Mouse (Mus musculus): ENCODE data around the gene Asnsd1. TPM values are rescaled to one million over a fixed set of nuclear protein-coding genes. Genes with fewer than 3 reads are reported as not detected.

The Asnsd1 gene
- 31.0 and 31.5 TPM in 2 replicates for polyA plus RNA-seq (2012; rRNA removed)

DNA sequence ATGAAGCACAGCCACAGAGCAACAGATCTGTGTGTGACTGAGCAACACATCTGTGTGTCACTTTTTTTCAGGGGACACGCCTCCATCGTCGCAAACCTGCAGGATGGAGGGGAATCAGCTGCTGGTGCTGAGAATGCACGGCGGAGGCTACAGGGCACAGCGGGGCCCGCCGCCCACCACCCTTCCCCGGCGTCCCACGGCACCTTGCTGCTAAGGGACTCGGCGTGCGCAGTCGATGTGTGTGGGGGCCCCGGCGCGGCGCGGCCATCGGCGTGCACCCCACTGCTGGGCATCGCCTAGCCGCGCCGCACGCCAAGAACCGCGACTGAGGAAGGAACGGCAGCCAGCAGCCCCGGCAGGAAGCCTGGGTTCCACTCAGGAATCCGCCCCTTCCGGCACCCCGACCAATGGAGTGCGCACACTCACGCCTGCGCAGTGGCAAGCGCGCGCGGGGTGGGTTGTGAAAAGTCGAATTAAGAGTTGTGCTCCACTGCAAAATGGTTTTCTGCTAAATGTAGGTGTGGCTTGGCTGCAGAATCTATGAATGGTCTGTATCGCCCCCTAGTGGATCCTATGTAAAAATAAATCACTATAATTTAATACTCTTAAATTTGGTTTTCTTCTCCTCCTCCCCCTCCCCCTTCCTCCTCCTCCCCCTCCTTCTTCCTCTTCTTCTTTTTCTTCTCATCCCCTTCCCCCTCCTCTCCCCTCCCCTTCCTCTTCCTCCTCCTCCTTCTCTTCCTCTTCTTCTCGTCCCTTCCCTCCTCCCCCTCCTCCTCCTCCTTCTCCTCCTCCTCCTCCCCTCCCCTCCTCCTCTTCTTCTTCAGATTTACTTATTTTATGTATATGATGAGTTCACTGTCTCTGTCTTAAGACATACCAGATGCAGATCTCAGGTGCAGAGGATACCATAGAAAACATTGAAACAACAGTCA is at the start of gene Asnsd1, which contains the start of the genes Asdurf and Gm28551:
TSS of gene Asnsd1 (minus strand) at position 426 of the 935 bp plus-strand sequence.
TSS of gene Asdurf (minus strand) at position 293 of the 935 bp plus-strand sequence.
TSS of gene Gm28551 (minus strand) at position 341 of the 935 bp plus-strand sequence.

DNA sequence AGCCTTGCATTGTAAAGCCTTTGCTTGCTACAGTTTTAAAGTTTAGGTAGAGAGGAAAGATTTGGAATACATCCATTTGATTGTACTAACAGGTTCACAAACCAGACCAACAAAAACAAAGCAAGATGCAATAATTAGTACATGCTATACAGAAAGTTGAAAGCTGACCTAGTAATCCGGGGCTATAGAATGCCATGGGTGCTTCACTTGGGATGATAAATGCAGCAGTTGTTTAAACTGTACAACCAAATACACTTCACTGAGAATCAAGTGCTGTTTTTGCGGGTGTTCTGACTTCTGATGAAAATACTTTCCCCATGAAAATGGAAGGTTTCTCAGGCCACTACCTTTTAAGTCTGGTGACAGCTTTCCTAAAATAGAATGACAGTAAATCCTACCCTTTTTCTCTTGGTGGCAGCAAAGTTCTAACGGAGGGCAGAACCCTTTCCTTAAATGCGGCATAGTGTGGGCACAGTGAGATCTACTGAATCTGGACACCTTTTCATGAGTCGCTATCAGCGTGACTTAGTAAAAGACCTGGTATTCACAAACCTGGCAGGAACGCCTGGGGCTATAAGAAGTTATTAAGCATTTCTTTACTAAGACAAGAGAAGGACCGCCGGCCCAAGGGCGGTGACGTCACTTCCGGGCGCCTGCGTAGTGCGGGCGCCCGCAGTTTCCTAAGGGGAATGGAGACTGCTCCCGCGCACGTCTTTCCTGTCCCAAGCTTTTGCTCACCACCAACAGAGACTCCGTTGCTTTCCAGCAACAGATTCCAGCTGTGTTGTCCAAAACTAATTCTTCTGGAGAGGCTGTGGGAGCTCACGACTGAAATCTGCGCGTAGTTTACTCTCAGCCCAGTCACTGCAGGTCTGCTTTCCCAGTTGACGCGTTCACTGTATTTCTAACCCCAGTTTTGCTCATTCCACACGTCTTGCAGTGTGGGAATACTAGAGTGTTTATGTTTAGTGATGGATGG is 39.3 kb downstream of the Asnsd1 start, which contains the start of gene Osgepl1:
TSS of gene Osgepl1 (plus strand) at position 636 of the 979 bp plus-strand sequence.

DNA sequence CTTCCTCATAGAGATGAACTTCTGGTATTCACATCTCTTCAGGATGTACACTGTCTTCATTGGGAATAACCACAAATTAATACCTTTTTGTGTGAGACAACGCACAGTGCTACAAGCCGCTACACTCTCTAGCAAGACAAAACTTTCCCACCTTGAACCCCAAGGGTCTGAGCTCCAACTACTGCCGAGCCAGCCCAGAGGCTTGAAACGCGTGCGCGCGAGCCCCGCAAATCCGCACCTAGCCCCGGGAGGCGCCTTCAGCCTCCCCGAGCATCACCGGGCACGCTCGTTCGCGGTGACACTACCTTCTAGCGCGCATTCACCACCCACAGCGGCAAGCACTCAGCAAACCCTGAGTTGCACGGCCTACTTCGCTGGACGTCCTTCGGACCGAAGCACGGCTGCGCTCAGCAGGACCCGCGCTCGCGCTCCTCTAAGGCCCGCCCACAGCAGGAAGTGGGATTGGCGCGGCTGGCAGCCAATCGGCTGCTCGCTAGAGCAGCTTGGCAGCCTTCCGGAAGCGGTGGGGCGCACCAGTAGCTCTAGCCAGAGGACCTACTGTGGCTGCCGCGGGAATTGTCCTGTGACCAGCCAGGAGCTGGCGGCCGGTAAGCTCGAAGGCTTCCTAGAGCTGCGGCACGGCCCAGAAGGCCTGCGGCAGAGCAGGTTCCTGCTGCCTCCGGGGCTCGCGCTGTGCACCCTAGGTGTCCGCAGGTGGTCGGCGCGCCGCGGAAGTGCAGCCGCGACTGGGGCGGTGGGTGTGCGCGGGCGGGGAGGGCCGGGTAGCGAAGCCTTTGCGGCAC is 55.8 kb downstream of the Asnsd1 start, which contains the start of the genes Pms1, Ormdl1 and Gm28778:
TSS of gene Pms1 (minus strand) at position 438 of the 803 bp plus-strand sequence.
TSS of gene Ormdl1 (plus strand) at position 515 of the 803 bp plus-strand sequence.
TSS of gene Gm28778 (plus strand) at position 531 of the 803 bp plus-strand sequence.

Other genes starting within 250 kb of the Asnsd1 start
- 0.27 TPM in 1 of 2 replicates, not detected in the other for gene 1700019A02Rik, start 165.1 kb downstream of the Asnsd1 start, polyA plus RNA-seq (2012; rRNA removed)
- gene Pms1, start 55.7 kb downstream of the Asnsd1 start, polyA plus RNA-seq (2012; rRNA removed) = 5.7 and 7.0 TPM in 2 replicates
- gene Ormdl1, start 55.7 kb downstream of the Asnsd1 start, polyA plus RNA-seq (2012; rRNA removed) = 32.9 and 38.2 TPM in 2 replicates
- gene Gm28778, start 55.6 kb downstream of the Asnsd1 start, polyA plus RNA-seq (2012; rRNA removed) = 2.6 and 4.2 TPM in 2 replicates
- gene Osgepl1, start 39.1 kb downstream of the Asnsd1 start, polyA plus RNA-seq (2012; rRNA removed) = 17.2 and 19.8 TPM in 2 replicates
- gene Asdurf, start 133 bp downstream of the Asnsd1 start, polyA plus RNA-seq (2012; rRNA removed) = not detected in 2 replicates
- 0.66 and 0.90 TPM in 2 replicates for gene Gm28551, start 85 bp downstream of the Asnsd1 start, polyA plus RNA-seq (2012; rRNA removed)